Mouse (Mus musculus) heart, embryonic 12.5 days (tissue): ENCODE measurements around the gene Vasn. TPM values are rescaled to one million over a fixed set of nuclear protein-coding genes. Genes with fewer than 3 reads are reported as not detected.

Source experiments
- ATAC-seq: fragments of 200-750 bp; cut with Nextera tagmentation; 2 replicates; pipeline ENCODE4 v1.8.0; 2017; ENCODE audit warnings: moderate TSS enrichment, moderate library complexity; ENCODE audit not compliant: insufficient number of reproducible peaks, low FRiP score
- H3K27ac ChIP-seq: fragments of 300-500 bp; sonication (generic); 2 replicates; pipeline ENCODE4 v1.5.1; 2016; ENCODE audit warnings: mild to moderate bottlenecking, moderate library complexity; ENCODE audit not compliant: poor library complexity, severe bottlenecking
- H3K27me3 ChIP-seq: fragments of 300-500 bp; sonication (generic); replicated peaks from 2 replicates; pipeline ENCODE4 v1.6.1; 2016; ENCODE audit warnings: mild to moderate bottlenecking, moderate library complexity
- H3K36me3 ChIP-seq: fragments of 300-500 bp; sonication (generic); 2 replicates; pipeline ENCODE4 v1.6.1; 2016; ENCODE audit warnings: mild to moderate bottlenecking, moderate library complexity
- H3K4me1 ChIP-seq: fragments of 300-500 bp; sonication (generic); replicated peaks from 2 replicates; pipeline ENCODE4 v1.6.1; 2016; ENCODE audit warnings: mild to moderate bottlenecking
- H3K4me2 ChIP-seq: fragments of 300-500 bp; sonication (generic); 2 replicates; pipeline ENCODE4 v1.6.1; 2016; ENCODE audit warnings: mild to moderate bottlenecking, moderate library complexity
- H3K4me3 ChIP-seq: fragments of 300-500 bp; sonication (generic); 2 replicates; pipeline ENCODE4 v1.5.1; 2016; ENCODE audit warnings: mild to moderate bottlenecking
- H3K9ac ChIP-seq: fragments of 300-500 bp; sonication (generic); 2 replicates; pipeline ENCODE4 v1.6.1; 2016; ENCODE audit warnings: mild to moderate bottlenecking, moderate library complexity
- H3K9me3 ChIP-seq: fragments of 300-500 bp; sonication (generic); replicated peaks from 2 replicates; pipeline ENCODE4 v1.6.1; 2016; ENCODE audit warnings: mild to moderate bottlenecking, moderate library complexity
- whole genome bisulfite sequencing: fragments of 180-500 bp; shearing (Covaris S2); methylation state at CpG from one replicate; pipeline ENCODE4 v1.1.7; 2016; 5-methylcytosine and 5-hydroxymethylcytosine counted together
- polyA plus RNA-seq: library from polyadenylated mRNA; unstranded; fragments of >200 nt; fragmentation: Nextera tagmentation; extraction: Ambion mirVana; gene quantifications from 2 replicates; pipeline ENCODE4 v1.2.1, GENCODE M21; 2016

The Vasn gene
- polyA plus RNA-seq, 1 experiment from 2014 or later, result 14.8 TPM

GRCm38 (mm10) chr16:4608532-4609059, 31.1 kb upstream of the Vasn start:
- peaks cover 45% of the 10 kb centered on the region for H3K4me1 ChIP-seq
- WGBS, result 85% methylated on average over 19 of the region's 19 CpGs
- no peaks in the 10 kb centered on the region for H3K27me3 ChIP-seq
- H3K4me2 ChIP-seq, result no peak overlapping the region
- H3K9me3 ChIP-seq, result no peaks in the 10 kb centered on the region
- H3K4me3 ChIP-seq, result no peak overlapping the region
- H3K36me3 ChIP-seq, result peaks cover 43% of the 10 kb centered on the region
- no peak overlapping the region for H3K9ac ChIP-seq
- no peak overlapping the region for H3K27ac ChIP-seq
- no peak for ATAC-seq

DNA sequence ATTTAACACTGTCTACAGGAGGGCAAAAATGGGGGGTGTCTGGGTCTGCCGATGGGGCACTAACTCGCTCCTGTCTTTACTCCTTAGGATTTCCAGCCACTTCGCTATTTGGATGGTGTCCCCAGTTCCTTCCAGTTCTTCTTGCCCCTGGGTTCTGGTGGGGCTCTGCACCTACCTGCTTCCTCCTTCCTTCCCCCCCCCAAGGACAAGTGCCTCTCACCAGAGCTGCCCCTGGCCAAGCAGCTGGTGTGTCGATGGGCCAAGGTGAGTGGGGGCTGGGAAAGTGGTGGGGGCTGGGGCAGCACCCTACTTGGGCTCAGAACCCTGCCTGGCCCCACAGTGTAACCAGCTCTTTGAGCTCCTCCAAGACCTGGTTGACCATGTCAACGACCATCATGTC, 28.5 kb upstream of the Vasn start:
- Histone ChIP-seq H3K27ac (no peak overlapping the region), H3K27me3 (no peaks in the 10 kb centered on the region), H3K9ac (no peak overlapping the region), H3K4me1 (peaks cover 23% of the 10 kb centered on the region), H3K4me3 (no peak overlapping the region), H3K9me3 (no peaks in the 10 kb centered on the region), H3K36me3 (peaks cover 68% of the 10 kb centered on the region), H3K4me2 (no peak overlapping the region)
- WGBS, result 85% methylated on average over 5 of the region's 5 CpGs
- no peak for ATAC-seq

GRCm38 (mm10) chr16:4611676-4612075, 28.1 kb upstream of the Vasn start:
- H3K36me3 ChIP-seq, result peaks cover 73% of the 10 kb centered on the region
- H3K4me1 ChIP-seq, result peaks cover 18% of the 10 kb centered on the region
- H3K4me3 ChIP-seq, result no peak overlapping the region
- no peak overlapping the region for H3K4me2 ChIP-seq
- WGBS, result 91% methylated on average over 7 of the region's 7 CpGs
- no peak overlapping the region for H3K9ac ChIP-seq
- H3K27ac ChIP-seq, result no peak overlapping the region
- ATAC-seq, result no peak
- H3K9me3 ChIP-seq, result no peaks in the 10 kb centered on the region
- H3K27me3 ChIP-seq, result no peaks in the 10 kb centered on the region

GRCm38 (mm10) chr16:4613736-4614135, 26.0 kb upstream of the Vasn start:
- WGBS, result 88% methylated on average over 9 of the region's 9 CpGs
- Histone ChIP-seq H3K9me3 (no peaks in the 10 kb centered on the region), H3K27ac (no peak overlapping the region), H3K4me1 (0 out of 2 replicates have a peak, but pooled peaks cover 4% of the 10 kb centered on the region), H3K27me3 (no peaks in the 10 kb centered on the region), H3K4me3 (no peak overlapping the region), H3K4me2 (no peak overlapping the region), H3K36me3 (peaks cover 91% of the 10 kb centered on the region), H3K9ac (no peak overlapping the region)
- ATAC-seq, result 0 out of 2 replicates have a peak, but pooled peaks have one; percentile 26

DNA sequence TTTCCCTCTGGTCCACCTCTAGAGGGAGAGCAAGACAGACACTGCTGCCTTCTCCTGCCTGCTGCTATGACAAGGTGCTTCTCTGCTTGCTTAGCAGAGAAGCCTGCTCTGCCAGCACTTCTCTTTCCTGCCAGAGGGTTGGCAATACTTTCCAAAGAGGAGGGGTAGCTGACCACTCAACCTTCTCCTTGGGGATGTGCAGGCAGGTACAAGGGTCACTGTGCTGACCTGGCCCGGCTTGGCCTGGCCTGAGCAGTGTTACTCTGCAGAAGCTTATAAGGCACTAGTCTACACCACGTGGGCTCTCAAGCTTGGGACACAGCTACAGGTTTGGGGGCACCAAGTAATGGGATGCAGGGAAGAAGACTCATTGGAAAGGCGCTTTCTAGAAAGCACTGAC, 25.1 kb upstream of the Vasn start:
- Histone ChIP-seq H3K9ac (no peak overlapping the region), H3K4me1 (0 out of 2 replicates have a peak, but pooled peaks cover 4% of the 10 kb centered on the region), H3K4me3 (no peak overlapping the region), H3K9me3 (no peaks in the 10 kb centered on the region), H3K36me3 (peaks cover 90% of the 10 kb centered on the region), H3K27ac (no peak overlapping the region), H3K27me3 (no peaks in the 10 kb centered on the region), H3K4me2 (no peak overlapping the region)
- no peak for ATAC-seq
- 88% methylated on average over 3 of the region's 3 CpGs for WGBS

DNA sequence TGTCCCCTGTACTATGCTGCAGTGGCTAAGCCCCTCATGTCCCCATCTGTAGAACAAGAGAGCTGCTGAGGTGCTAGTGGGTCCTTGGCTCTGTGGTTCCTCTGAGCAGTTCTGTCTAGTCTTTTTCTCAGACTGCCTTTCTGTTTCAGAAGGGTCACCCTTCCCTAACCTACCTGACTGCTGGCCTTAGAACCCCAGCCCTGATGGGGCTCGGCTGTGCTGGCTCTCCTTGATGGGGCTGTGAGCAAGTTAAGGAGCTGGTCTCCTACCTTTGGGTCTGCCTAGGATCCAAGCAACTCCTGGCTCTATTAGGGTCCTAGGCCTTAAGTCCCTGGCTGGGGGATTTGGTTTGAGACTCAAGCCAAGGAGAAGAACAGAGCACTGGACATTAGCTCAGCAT, 24.4 kb upstream of the Vasn start:
- 0 out of 2 replicates have a peak, but pooled peaks cover 4% of the 10 kb centered on the region for H3K4me1 ChIP-seq
- peaks cover 86% of the 10 kb centered on the region for H3K36me3 ChIP-seq
- 80% methylated on average over 1 of the region's 1 CpGs for WGBS
- H3K9ac ChIP-seq, result no peak overlapping the region
- no peak for ATAC-seq
- H3K9me3 ChIP-seq, result no peaks in the 10 kb centered on the region
- no peaks in the 10 kb centered on the region for H3K27me3 ChIP-seq
- no peak overlapping the region for H3K27ac ChIP-seq
- no peak overlapping the region for H3K4me2 ChIP-seq
- H3K4me3 ChIP-seq, result no peak overlapping the region

DNA sequence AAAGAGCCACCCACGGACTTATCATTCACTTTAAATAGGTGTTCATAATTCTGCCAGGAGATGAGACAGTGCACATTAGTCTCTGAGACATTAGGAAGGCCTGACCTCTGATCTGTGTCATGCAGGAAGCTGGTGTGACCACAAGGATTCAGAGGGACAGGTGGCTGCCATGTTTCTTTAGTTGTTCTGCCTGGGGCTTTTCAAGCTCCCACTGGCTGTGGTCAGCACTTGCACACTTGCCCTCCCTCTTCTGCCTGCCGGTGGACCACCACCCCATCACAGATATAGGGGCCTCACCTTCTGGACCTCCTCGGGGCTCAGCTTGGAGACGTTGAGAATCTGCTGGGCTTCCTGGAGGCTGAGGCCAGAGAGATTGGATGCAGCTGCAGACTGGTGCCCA, 22.9 kb upstream of the Vasn start:
- H3K27ac ChIP-seq, result no peak overlapping the region
- H3K4me1 ChIP-seq, result peaks cover 9% of the 10 kb centered on the region; the same call in 1 of the 2 replicates
- no peak for ATAC-seq
- H3K27me3 ChIP-seq, result no peaks in the 10 kb centered on the region
- peaks cover 74% of the 10 kb centered on the region for H3K36me3 ChIP-seq
- no peak overlapping the region for H3K4me2 ChIP-seq
- no peak overlapping the region for H3K4me3 ChIP-seq
- no peak overlapping the region for H3K9ac ChIP-seq
- no peaks in the 10 kb centered on the region for H3K9me3 ChIP-seq
- WGBS, result 84% methylated on average over 4 of the region's 4 CpGs

GRCm38 (mm10) chr16:4624074-4624473, 15.7 kb upstream of the Vasn start:
- Histone ChIP-seq H3K27me3 (no peaks in the 10 kb centered on the region), H3K27ac (peak overlapping the region; percentile 86), H3K4me1 (peaks cover 28% of the 10 kb centered on the region), H3K4me2 (peak overlapping the region; percentile 88), H3K9ac (peak overlapping the region; percentile 87), H3K4me3 (peak overlapping the region; percentile 88), H3K36me3 (peaks cover 27% of the 10 kb centered on the region), H3K9me3 (no peaks in the 10 kb centered on the region)
- no peak for ATAC-seq
- 15% methylated on average over 9 of the region's 9 CpGs for WGBS

GRCm38 (mm10) chr16:4624481-4625110, 15.1 kb upstream of the Vasn start, which contains the start of gene Pam16:
Gene Pam16, minus strand, starts transcription at chr16:4624988.
- H3K9me3 ChIP-seq, result no peaks in the 10 kb centered on the region
- H3K27me3 ChIP-seq, result no peaks in the 10 kb centered on the region
- peaks cover 26% of the 10 kb centered on the region for H3K36me3 ChIP-seq
- ATAC-seq, result peak; percentile 93
- H3K27ac ChIP-seq, result peak within 1 kb of the TSS; percentile 86
- H3K4me2 ChIP-seq, result peak within 1 kb of the TSS; percentile 88
- peak within 1 kb of the TSS; percentile 88 for H3K4me3 ChIP-seq
- H3K9ac ChIP-seq, result peak within 1 kb of the TSS; percentile 87
- WGBS, result under 1% methylated on average over 56 of the region's 56 CpGs
- H3K4me1 ChIP-seq, result peaks cover 28% of the 10 kb centered on the region

DNA sequence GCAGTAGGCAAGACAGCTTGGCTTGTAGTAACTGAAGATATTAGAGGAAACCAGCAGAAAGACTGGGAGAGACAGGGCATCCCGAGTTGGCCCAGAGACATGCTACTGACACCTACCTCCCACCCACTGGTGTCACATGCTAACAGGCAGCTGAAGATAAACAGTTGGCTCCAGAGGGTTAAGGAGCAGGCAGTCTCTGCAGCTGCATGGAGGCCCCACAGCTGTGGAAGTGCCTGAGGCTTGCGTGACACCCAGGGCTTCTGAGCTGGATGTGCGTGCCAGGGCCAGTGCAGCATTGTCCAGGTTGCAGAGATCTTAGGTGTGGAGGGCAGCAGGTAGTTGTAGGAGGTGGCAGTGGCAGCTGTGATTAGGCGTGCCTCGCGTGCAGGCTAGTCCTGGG, 12.6 kb upstream of the Vasn start:
- 65% methylated on average over 6 of the region's 6 CpGs for WGBS
- Histone ChIP-seq H3K4me3 (no peak overlapping the region), H3K9me3 (no peaks in the 10 kb centered on the region), H3K9ac (no peak overlapping the region; the same call in 1 of the 2 replicates), H3K27me3 (no peaks in the 10 kb centered on the region), H3K4me1 (peaks cover 22% of the 10 kb centered on the region), H3K36me3 (peaks cover 25% of the 10 kb centered on the region), H3K27ac (peak overlapping the region; percentile 2; the same call in 1 of the 2 replicates), H3K4me2 (no peak overlapping the region)
- no peak for ATAC-seq

DNA sequence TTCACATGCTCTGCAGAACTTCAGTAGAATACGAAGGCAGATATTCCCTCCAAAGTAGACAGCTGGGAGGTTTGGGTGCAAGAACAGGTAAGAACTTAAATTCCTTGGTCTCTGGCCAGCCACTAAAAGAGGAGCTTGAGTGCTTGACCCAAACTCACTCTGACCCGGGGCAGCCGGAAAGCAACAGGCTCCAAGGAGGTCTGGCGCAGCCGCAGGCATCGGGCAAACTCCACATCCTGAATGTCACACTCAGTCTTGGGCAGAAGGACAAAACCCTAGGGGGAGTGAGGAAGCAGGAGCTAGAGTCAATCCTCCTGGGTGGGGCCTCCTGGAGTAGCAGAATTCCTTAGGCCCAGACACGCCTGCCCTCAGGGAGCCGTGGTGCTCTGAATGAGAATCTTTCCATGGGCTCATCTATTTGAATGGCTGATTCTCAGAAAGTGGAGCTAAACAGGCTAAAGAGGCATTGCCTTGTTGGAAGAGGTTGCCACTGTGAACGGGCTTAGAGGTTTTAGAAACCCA, 10.8 kb upstream of the Vasn start:
- H3K4me3 ChIP-seq, result no peak overlapping the region
- no peak overlapping the region for H3K9ac ChIP-seq
- H3K4me2 ChIP-seq, result no peak overlapping the region
- H3K27me3 ChIP-seq, result no peaks in the 10 kb centered on the region
- H3K4me1 ChIP-seq, result peaks cover 9% of the 10 kb centered on the region
- WGBS, result 88% methylated on average over 9 of the region's 9 CpGs
- no peaks in the 10 kb centered on the region for H3K9me3 ChIP-seq
- ATAC-seq, result no peak
- no peak overlapping the region for H3K27ac ChIP-seq
- peaks cover 29% of the 10 kb centered on the region for H3K36me3 ChIP-seq
